Mouse (Mus musculus) heart, adult 2 months (tissue): ENCODE results near the gene Ush1g.

ENCODE experiments used
- CTCF ChIP-seq: fragments of 200-600 bp; IDR thresholded peaks from 2 replicates; pipeline ENCODE4 v1.8.1; 2022; ENCODE audit warnings: antibody characterized with exemption, mild to moderate bottlenecking, moderate library complexity
- POLR2A ChIP-seq: fragments of 200-500 bp; IDR thresholded peaks from 2 replicates; pipeline ENCODE4 v1.6.1; 2011; ENCODE audit warnings: mild to moderate bottlenecking, low read depth, low read length, control low read depth; ENCODE audit not compliant: insufficient read depth

- TF ChIP-seq POLR2A (no peak), CTCF (no peak)
Observed at GRCm38 (mm10) chr11:115265771-115266399, 56.0 kb downstream of the Ush1g start.
